Mouse (Mus musculus) kidney, postnatal 25 days (tissue): ENCODE data around the gene Edc3.

Source experiments
- DNase-seq, 2 experiments: peaks; one replicate each; pipeline ENCODE4 v3.0.0; 2021; ENCODE audit warnings: mixed read lengths in 2 of 2

Gene Edc3

GRCm38 (mm10) chr9:57708068-57708719, at the start of gene Edc3:
TSS of gene Edc3 (plus strand) at chr9:57708540.
- DNase-seq: peak; percentile 93 to 94

DNA sequence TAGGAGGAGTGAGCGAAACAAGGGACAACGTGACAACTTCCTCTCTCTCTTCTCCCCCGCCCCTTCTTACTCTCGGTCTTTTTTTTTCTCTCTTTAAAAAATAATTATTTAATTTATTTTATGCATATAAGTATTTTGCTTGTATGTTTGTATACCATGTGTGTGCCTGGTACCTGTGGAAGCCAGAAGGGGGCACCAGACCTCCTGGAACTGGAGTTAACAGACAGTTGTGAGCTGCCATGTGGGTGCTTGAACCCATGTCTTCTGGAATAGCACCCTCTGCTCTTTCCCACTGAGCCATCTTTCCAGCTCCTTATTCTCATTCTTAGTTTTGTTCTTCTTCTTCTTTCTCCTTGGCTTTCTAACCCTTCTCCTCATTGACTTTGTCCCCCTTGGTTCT, 49.4 kb upstream of the Edc3 start:
- DNase-seq: no peak

DNA sequence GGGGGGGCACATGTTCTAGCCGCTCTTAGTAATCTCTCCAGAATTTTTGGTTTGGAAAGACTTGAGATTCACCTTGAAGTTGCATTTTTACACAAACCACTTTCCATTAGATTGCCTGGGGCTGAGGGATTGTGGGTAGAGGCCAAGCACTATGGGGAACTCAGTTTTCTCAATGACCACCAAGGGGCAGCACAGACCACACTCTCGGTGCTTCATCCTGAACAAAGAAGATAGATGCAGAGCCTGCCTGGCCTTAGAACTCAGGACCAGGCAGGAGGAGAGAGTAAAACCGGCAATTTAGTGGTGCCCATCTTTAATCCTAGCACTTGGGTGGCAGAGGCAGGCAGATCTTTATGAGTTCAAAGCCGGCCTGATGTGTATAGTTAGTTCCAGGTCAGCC, 48.6 kb upstream of the Edc3 start:
- peak; percentile 85 to 87 for DNase-seq

DNA sequence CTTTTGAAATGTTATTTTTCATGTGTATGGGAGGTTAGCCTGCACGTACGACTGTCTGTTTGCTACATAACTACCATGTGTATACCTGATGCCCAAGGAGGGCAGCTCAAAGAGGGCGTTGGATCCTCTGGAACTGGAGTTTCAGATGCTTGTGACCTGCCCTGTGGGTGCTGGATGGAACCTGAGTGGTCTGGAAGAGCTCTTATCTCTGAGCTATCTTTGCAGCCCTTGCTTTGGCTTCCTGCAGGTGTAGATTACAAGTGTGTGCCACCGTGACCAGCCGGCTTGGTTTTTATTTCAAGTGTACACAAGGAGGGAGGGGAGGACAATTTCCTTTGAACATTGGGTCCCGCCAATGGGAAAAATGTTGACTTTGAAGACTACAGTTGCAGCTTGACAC, 47.8 kb upstream of the Edc3 start:
- no peak for DNase-seq

DNA sequence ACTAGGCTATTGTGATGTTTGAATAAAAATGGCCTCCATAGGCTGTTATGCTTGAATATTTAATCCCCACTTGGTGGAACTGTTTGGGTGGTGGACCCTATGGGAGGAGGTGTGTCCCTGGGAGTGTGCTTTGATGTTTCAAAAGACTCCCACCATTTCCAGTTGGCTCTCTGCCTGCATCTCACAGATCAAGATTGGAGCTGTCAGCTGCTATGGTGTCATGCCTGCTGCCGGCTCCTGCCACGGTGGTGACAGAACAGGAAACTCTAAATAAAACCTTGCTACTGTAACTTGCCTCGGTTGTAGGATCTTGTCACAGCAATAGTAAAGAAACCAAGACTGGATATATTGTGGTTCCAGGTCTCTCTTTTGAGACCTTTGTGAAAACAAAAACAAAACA, 46.8 kb upstream of the Edc3 start:
- no peak for DNase-seq

DNA sequence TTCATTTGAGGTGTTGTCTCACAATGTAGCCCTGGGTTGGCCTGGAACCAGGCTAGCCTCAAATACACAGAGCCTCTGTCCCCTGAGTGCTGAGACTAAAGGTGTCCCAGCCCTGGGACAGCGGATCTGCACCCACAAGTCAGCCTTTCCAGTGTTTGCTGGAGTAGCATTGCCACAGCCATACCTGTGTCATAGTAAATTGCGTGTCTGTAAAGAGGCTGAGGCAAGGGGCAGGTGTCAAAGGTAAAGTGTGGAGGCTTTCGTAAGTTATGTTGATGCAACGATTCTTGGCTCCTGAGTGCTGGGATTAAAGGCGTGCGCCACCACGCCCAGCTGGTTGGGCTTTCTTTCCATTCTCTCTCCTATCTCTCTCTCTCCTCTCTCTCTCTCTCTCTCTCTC, 43.7 kb upstream of the Edc3 start:
- DNase-seq: no peak

DNA sequence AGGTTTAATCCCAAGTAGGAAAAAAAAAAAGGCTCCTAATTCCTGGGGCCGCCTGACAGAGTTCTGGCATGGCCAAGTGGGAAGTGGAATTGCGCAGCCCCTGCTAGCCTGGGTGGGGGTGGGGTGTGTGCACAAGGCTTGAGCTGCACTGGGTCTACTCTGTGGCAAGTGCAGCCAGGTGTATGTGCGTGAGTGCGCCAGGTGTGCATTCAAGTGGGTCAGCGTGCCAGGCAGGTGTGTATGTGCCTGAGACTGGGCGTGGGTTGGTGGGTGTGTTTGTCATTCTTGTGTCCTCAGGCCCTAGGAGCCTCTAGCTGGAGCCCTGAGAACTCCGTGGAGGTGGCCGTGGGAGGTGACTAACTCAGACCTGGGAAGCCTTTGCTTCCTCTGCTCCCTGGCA, 41.8 kb upstream of the Edc3 start:
- DNase-seq: no peak

DNA sequence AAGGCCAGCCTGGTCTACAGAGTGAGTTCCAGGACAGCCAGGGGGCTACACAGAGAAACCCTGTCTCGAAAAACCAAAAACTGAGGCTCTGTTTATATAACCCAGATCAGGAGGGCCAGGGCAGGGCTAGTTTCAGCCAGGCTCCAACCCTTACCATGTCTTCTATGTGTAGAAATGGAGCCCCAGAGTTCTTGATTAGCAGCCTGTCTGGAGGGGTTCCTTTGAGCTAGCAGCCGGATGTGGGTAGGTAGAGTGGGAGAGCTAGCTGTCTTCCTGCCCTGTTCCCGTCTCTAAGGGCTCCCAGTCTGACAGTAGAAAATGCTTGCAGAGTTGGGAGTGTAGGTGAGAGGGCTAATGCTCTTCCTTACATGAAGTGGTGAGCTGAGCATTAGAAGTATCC, 41.2 kb upstream of the Edc3 start:
- DNase-seq: no peak

DNA sequence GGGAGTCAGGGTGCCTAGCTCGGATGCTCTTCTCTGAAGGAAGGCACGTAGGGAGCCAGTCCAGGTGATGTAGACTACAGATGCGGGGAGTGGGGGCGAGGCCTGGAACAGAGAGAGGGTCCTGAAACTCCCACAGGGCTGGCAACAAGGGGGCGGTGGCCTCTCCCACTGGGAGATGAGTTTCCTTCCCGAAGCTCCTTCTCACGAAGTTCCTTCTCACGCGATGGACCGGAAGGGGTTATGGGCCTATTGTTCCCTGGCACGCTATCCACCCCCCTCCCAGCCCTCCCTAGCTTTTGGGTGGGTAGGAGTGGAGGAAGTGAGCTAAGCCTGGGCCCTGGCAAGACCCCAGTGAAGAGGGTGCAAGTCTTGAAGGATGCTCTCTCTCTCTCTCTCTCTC, 40.5 kb upstream of the Edc3 start:
- peak in 1 of 2 experiments; percentile 49 for DNase-seq

DNA sequence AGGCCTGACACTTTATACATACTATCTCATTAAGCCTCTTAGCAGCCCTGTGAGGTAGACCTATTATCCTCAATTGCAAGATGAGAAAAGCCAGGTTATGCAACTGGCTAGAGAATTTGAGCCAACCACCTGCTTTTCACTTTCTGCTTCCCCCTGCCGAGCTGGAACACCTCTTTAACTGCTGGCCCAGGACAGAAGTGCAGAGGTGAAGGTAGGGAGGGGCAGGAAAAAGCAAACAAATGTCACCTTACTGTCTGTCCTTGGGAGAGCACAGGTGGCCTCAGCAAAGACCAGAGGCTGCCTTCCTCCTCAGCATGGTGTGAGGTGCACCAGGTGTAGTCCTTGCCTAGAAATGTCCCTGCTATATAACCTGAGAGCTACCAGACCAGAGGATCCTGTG, 40.1 kb upstream of the Edc3 start:
- peak; percentile 16 to 68 for DNase-seq

GRCm38 (mm10) chr9:57669566-57669965, 38.8 kb upstream of the Edc3 start:
- peak; percentile 83 to 93 for DNase-seq

GRCm38 (mm10) chr9:57671037-57671436, 37.3 kb upstream of the Edc3 start:
- DNase-seq: no peak

- DNase-seq: no peak
Observed at GRCm38 (mm10) chr9:57671500-57671899, 36.8 kb upstream of the Edc3 start.

- DNase-seq: peak; percentile 43 to 79
Observed at GRCm38 (mm10) chr9:57681411-57681810, 26.9 kb upstream of the Edc3 start.

DNA sequence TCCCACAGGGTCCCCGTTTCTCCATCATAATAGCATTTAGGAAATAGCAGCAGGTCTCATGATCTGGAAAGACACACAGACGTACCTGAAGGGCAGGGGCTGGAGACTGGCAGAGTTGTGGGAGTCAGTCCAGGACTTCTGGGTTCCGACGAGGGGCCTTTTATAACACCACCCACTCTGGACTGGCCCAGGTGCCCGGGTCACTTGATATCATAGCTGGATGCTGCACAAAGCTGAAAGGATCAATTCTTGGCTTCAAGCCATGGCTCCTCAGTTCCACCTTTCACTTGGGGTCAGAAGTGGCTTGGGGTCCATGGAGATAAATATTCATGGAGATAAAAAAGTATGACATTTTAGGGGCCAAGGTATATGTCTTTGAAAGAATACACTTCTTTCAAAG, 24.8 kb upstream of the Edc3 start, which contains the start of gene Cyp1a2:
Gene Cyp1a2 (minus strand): TSS at position 184 of the 400 bp plus-strand sequence.
- DNase-seq: no peak

- no peak for DNase-seq
Observed at GRCm38 (mm10) chr9:57686011-57686410, 22.3 kb upstream of the Edc3 start.

- no peak for DNase-seq
Observed at GRCm38 (mm10) chr9:57687751-57688150, 20.6 kb upstream of the Edc3 start, which contains the start of gene Cyp1a1. TSS of gene Cyp1a1 (plus strand) at chr9:57687928.

DNA sequence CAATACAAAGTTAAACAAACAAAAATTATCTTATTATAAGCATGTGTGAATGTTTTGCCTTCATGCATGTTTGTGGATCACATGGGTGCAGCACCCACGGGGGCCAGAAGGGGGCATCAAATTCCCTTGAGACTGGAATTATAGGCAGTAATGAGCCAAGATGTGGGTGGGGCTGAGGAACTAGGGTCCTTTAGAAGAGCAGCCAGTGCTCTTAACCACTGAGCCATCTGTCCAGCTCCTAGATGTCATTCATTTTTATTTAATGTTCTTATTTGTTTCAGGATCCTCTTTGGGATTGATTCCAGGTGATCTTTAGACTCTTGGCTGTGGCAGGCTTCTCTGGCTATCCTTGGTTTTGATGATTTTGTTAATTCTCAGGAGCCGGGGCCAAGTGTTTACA, 20.2 kb upstream of the Edc3 start:
- DNase-seq: peak; percentile 50 to 62

GRCm38 (mm10) chr9:57688606-57689005, 19.7 kb upstream of the Edc3 start:
- DNase-seq: no peak

- peak in 1 of 2 experiments; percentile 49 for DNase-seq
Observed at GRCm38 (mm10) chr9:57694108-57694507, 14.2 kb upstream of the Edc3 start.

DNA sequence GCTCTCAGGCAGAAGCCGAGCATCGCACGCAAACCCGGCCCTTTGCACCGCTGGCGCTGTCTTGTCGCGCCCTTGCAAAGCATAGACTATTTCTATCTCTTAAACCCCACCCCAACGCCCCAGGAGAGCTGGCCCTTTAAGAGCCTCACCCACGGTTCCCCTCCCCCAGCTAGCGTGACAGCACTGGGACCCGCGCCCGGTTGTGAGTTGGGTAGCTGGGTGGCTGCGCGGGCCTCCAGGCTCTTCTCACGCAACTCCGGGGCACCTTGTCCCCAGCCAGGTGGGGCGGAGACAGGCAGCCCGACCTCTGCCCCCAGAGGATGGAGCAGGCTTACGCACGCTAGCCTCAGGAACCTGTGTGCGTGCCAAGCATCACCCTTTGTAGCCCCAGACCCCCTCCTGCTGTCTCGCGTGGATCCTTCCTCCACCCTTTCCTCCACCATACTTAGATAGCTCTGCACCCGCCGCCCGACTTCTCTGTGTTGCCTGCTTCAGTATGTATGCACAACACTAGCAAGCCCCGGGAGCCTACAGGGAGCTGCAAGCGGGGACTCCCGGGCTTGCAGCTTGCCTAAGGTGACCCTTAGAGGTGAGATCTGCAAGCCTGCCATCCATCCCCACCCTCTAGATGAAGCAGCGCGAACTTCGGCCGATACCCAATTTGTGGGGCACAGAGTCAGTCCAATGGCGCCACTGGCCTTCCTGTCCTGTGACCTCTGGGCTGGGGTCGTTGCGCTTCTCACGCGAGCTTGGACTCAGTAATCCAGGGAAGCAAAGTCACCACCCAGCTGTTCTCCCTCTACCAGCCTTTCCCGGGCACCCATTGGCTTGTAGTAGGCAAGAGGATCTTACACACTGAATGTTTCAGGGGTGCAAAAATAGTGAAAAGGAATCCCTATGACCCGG, 11.7 kb upstream of the Edc3 start:
- DNase-seq: peak; percentile 65 to 83

- DNase-seq: no peak
Observed at GRCm38 (mm10) chr9:57697380-57697779, 11.0 kb upstream of the Edc3 start.

GRCm38 (mm10) chr9:57698466-57699150, 9.7 kb upstream of the Edc3 start:
- DNase-seq: no peak
